Mouse (Mus musculus): ENCODE measurements around the gene Dhcr24. TPM values are rescaled to one million over a fixed set of nuclear protein-coding genes. Genes with fewer than 3 reads are reported as not detected.

The Dhcr24 gene
- polyA plus RNA-seq, 1 experiment from 2014 or later, result 5.3 TPM

DNA sequence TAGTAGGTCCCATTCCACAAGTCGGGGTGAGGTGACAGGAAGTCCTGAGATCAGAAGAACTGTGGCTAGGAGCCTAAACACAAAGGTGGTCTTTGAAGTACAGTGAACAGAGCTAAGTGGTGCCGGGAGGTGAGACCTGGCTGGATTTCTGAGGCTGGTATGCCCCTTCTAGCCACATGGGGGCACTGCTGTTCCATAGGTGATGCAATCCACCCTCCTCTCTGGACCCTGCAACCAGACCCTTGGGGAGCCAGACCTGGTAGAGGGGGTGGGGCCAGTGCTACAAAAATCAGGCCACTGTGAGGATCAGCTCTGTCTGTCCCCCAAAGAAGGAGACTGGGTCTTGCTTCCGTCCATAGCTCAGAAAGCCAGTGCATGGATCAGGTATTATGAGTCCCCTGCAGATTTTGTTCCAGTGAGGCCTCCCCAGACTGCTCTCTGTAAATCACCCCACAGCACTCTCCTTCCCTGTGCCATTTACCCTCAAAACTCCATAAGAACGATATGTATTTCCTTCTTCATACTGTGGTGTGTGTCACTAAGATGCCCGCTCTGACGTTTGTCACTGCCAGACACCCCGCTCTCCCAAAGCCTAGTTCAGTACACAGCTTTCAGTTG, 53.5 kb downstream of the Dhcr24 start:
- no peaks in the 10 kb centered on the region for H3K27me3 ChIP-seq (replicated peaks)
- H3K9me3 ChIP-seq, result no peaks in the 10 kb centered on the region
- no peaks in the 10 kb centered on the region for H3K36me3 ChIP-seq
- H3K9ac ChIP-seq, result no peak overlapping the region
- H3K27ac ChIP-seq, result no peak overlapping the region
- peaks cover 13% of the 10 kb centered on the region for H3K4me1 ChIP-seq
- peak; percentile 79 for ATAC-seq (ENCODE audit: low FRiP score, low read depth)
- H3K4me3 ChIP-seq, result no peak overlapping the region
- H3K4me2 ChIP-seq (replicated peaks), result no peak overlapping the region
- WGBS, result 42% methylated on average over 7 of the region's 7 CpGs

DNA sequence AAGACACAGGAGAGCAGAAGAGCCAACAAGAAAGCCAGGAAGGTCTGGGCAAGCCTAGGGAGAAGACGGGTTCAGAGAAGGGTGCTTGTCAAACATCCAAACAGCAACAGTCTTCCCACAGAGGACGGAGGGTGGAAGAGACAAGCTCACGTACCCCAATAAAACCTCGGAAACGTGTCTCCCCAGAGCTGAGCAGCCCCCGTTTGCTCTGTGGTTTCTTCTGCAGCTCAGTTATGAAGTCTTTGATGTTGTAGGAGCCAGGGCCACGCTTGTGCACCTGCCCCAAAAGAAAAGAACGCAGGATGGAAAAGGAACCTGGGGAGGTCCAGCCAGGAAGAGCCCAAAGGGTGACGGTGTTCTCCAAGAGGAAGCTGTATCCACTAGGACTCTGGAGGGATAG, 54.0 kb downstream of the Dhcr24 start:
- 83% methylated on average over 9 of the region's 9 CpGs for WGBS
- H3K36me3 ChIP-seq, result no peaks in the 10 kb centered on the region

DNA sequence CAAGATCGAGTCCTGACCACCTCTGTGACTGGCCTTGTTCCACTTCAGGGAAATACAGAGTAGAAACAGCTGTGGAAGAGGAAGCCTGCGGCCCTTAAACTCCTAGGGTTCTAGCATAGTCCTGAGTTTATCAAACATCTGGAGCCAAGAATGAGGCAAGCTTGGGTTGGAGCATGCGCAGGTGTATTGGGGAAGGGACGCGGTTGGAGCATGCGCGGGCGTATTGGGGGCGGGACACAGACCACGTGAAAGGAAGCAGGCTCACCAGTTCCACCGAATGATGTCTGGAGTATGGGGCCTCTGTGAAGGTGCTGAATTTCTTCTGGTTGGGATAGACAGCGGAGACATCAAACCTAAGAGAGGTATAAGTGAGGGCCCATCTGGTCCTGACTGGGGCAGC, 54.8 kb downstream of the Dhcr24 start:
- Histone ChIP-seq H3K27ac (no peak overlapping the region), H3K4me2 (replicated peaks) (no peak overlapping the region), H3K36me3 (no peaks in the 10 kb centered on the region), H3K4me1 (peaks cover 13% of the 10 kb centered on the region), H3K27me3 (replicated peaks) (no peaks in the 10 kb centered on the region), H3K4me3 (no peak overlapping the region), H3K9me3 (no peaks in the 10 kb centered on the region), H3K9ac (no peak overlapping the region)
- ATAC-seq (ENCODE audit: low FRiP score, low read depth), result no peak
- 83% methylated on average over 12 of the region's 12 CpGs for WGBS

More for the DNA sequence above, 54.0 kb downstream of the Dhcr24 start:
- H3K9me3 ChIP-seq, result no peaks in the 10 kb centered on the region
- H3K4me2 ChIP-seq (replicated peaks), result no peak overlapping the region
- H3K9ac ChIP-seq, result no peak overlapping the region
- no peak for ATAC-seq (ENCODE audit: low FRiP score, low read depth)
- no peak overlapping the region for H3K4me3 ChIP-seq
- no peaks in the 10 kb centered on the region for H3K27me3 ChIP-seq (replicated peaks)
- no peak overlapping the region for H3K27ac ChIP-seq
- H3K4me1 ChIP-seq, result peaks cover 13% of the 10 kb centered on the region

DNA sequence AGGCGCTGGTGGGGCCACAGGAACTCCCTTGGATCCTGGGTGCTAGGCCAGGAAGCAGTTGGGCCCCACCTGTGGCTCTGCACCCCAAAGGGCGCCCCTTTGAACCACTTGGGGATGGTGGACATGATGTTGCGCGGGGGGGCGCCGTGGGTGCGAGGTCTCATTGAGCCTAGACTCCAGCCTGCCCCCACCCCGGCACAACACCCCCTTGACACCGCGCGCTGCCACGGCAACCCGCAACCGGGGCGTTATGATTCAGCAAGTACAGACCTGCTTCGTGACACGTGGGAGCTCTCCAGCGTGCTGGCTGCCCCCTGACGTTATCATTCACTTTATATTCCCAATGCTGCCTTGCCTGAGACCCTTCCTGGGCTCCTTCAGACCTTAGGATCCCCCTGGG, 56.2 kb downstream of the Dhcr24 start, which contains the start of gene Lexm:
TSS of gene Lexm (minus strand) at position 186 of the 400 bp plus-strand sequence.
- 2% methylated on average over 19 of the region's 19 CpGs for WGBS
- Histone ChIP-seq H3K9ac (no peak within 1 kb of the TSS), H3K4me1 (peaks cover 13% of the 10 kb centered on the region), H3K9me3 (no peaks in the 10 kb centered on the region), H3K27ac (no peak within 1 kb of the TSS), H3K27me3 (replicated peaks) (peaks cover 7% of the 10 kb centered on the region), H3K4me3 (0 out of 2 replicates have a peak within 1 kb of the TSS, but pooled peaks have one; percentile 9), H3K4me2 (replicated peaks) (peak within 1 kb of the TSS; percentile 56), H3K36me3 (no peaks in the 10 kb centered on the region)
- no peak for ATAC-seq (ENCODE audit: low FRiP score, low read depth)

DNA sequence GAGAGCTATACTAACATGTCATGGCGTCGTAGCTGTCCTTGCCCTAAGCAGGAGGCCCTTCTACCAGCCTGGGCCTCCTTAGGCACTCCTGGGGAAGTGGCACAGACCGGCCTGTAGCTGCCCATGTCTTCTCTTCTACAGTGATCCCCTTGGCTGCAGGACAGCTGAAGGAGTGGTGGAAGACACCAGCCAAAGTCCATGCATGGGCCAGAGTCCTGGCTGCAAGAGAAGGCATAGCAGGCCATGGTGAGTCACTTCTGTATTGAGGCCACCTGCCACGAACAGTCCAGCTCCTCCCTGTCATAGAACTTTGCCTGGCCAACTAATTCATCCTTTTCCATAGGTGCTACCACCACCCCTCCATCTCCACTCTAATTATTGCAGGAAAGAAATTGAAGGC, 58.1 kb downstream of the Dhcr24 start:
- no peak for ATAC-seq (ENCODE audit: low FRiP score, low read depth)
- Histone ChIP-seq H3K9me3 (no peaks in the 10 kb centered on the region), H3K27me3 (replicated peaks) (peaks cover 26% of the 10 kb centered on the region), H3K4me1 (peaks cover 13% of the 10 kb centered on the region), H3K9ac (no peak overlapping the region), H3K36me3 (no peaks in the 10 kb centered on the region), H3K4me3 (no peak overlapping the region), H3K4me2 (replicated peaks) (no peak overlapping the region), H3K27ac (no peak overlapping the region)
- WGBS, result 88% methylated on average over 4 of the region's 4 CpGs

DNA sequence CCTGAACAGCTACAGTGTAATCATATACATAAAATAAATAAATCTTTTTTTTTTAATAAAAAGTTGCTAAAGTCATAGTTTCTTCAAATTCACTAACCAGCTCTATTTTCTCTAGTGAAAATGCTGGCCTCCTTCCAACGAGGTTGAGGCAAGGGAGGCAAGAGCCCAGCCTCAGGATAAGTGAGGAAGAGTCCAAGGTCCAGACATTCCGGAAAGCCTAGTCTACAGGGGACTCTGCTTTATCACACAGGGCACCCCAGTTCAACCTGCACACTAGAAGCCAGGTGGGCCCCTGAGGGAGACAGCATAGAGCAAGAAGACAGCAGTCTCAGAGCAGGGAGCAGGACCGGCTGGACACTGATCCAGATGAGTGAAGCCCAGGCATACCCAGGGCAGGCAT, 60.6 kb downstream of the Dhcr24 start:
- Histone ChIP-seq H3K4me2 (replicated peaks) (no peak overlapping the region), H3K36me3 (no peaks in the 10 kb centered on the region), H3K27ac (no peak overlapping the region), H3K27me3 (replicated peaks) (peaks cover 34% of the 10 kb centered on the region), H3K9ac (no peak overlapping the region), H3K4me3 (no peak overlapping the region), H3K9me3 (no peaks in the 10 kb centered on the region), H3K4me1 (peaks cover 12% of the 10 kb centered on the region)
- 75% methylated on average over 3 of the region's 3 CpGs for WGBS
- ATAC-seq (ENCODE audit: low FRiP score, low read depth), result no peak

DNA sequence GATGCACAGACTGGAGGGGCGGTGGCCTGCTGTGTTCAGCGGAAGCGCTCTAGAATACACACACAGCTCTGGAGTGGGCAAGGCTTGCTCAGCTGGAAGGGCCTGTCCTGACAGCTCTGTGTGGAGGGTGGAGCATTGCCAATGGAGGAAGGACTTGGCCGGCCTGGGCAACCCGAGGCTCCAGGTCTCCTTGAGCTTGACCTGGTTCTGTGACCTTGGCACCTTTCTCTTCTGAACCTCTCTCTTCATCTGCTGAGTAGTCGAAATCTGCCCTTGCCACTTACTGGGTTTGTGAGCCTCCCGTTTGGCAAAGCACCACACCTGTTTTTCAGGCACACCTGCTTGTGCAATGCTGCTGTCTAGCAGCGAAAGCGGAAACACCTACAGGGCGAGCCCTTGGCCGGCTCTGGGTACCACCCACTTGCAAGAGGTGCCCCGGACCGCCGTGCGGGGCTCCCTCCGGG, 61.2 kb downstream of the Dhcr24 start, which contains the start of gene Ttc22:
TSS of gene Ttc22 (plus strand) at position 403 of the 464 bp plus-strand sequence.
- peaks cover 34% of the 10 kb centered on the region for H3K27me3 ChIP-seq (replicated peaks)
- H3K4me3 ChIP-seq, result no peak within 1 kb of the TSS
- ATAC-seq (ENCODE audit: low FRiP score, low read depth), result no peak

DNA sequence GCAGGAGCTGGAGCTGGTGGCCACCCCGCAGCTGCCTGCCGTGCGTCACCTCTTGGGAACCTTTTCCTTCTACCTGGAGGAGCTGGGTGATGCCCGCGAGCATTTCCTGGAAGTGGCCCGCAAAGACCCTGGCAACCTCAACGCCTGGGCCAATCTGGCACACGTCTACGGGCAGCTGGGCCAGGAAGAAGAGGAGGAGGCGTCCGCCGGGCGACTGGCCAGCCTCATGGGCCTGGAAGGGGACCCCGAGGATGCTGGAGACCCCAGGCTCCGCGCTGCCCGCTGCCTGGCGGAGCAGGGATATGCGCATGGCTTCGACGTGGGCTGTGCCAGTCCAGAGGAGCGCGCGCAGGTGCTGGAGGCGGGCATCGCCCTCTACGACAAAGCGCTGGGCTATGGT, 61.9 kb downstream of the Dhcr24 start:
- ATAC-seq (ENCODE audit: low FRiP score, low read depth), result no peak
- Histone ChIP-seq H3K36me3 (no peaks in the 10 kb centered on the region), H3K4me2 (replicated peaks) (no peak overlapping the region), H3K4me1 (peaks cover 4% of the 10 kb centered on the region; the same call in 1 of the 2 replicates), H3K27me3 (replicated peaks) (peaks cover 34% of the 10 kb centered on the region), H3K9ac (no peak overlapping the region), H3K27ac (no peak overlapping the region), H3K9me3 (no peaks in the 10 kb centered on the region), H3K4me3 (no peak overlapping the region)
- 34% methylated on average over 28 of the region's 28 CpGs for WGBS

More for the DNA sequence above, 61.2 kb downstream of the Dhcr24 start, which contains the start of gene Ttc22:
- H3K9ac ChIP-seq, result no peak within 1 kb of the TSS
- no peaks in the 10 kb centered on the region for H3K36me3 ChIP-seq
- H3K27ac ChIP-seq, result no peak within 1 kb of the TSS
- H3K4me2 ChIP-seq (replicated peaks), result no peak within 1 kb of the TSS
- WGBS, result 21% methylated on average over 16 of the region's 16 CpGs
- no peaks in the 10 kb centered on the region for H3K9me3 ChIP-seq
- H3K4me1 ChIP-seq, result peaks cover 9% of the 10 kb centered on the region

DNA sequence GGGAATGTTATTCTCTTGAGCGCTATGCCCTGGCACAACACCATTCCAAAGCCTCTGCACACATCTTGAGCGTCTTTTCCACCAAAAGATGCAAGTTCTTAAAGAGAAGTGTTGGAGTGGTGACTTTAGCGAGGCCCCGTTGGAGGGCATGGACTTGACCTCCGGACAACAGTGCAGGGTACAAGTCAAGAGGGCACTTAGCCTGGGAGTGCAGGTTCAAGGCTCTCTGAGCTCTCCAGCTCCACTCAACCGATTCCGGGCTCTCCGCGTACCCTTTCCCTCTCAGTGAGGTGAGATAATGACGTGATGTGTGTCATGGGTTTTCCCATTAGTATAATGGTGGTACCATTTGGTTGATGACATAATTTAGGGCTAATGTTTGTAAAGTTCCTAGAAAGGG, 63.4 kb downstream of the Dhcr24 start:
- H3K27ac ChIP-seq, result no peak overlapping the region
- H3K9me3 ChIP-seq, result no peaks in the 10 kb centered on the region
- no peak for ATAC-seq (ENCODE audit: low FRiP score, low read depth)
- no peak overlapping the region for H3K9ac ChIP-seq
- H3K36me3 ChIP-seq, result no peaks in the 10 kb centered on the region
- no peak overlapping the region for H3K4me3 ChIP-seq
- 86% methylated on average over 10 of the region's 10 CpGs for WGBS
- no peak overlapping the region for H3K4me2 ChIP-seq (replicated peaks)
- peaks cover 4% of the 10 kb centered on the region; the same call in 1 of the 2 replicates for H3K4me1 ChIP-seq
- peaks cover 34% of the 10 kb centered on the region for H3K27me3 ChIP-seq (replicated peaks)

DNA sequence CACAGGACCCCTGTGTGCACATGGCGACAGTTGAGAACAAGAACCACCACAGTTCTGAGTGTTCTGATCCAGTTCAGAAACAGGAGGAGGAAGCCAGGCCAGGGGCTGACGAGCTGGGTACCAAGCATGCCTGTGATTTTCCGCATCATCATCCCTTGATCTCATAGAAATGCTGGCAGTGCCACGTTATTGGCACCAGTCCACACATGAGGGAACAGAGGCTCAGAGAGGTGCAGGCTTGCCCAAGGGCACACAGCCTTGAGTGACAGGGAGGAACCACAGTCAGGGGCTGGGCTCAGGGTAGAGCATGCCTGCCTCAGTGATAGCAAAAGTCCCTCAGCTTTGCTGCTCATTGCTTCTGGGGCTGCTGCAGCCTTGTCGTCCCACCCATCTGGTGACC, 67.0 kb downstream of the Dhcr24 start:
- no peak for ATAC-seq (ENCODE audit: low FRiP score, low read depth)
- no peaks in the 10 kb centered on the region for H3K9me3 ChIP-seq
- no peak overlapping the region for H3K4me2 ChIP-seq (replicated peaks)
- H3K27me3 ChIP-seq (replicated peaks), result peaks cover 19% of the 10 kb centered on the region
- 87% methylated on average over 5 of the region's 5 CpGs for WGBS
- H3K9ac ChIP-seq, result no peak overlapping the region
- no peak overlapping the region for H3K4me3 ChIP-seq
- peaks cover 15% of the 10 kb centered on the region for H3K4me1 ChIP-seq
- no peaks in the 10 kb centered on the region for H3K36me3 ChIP-seq
- H3K27ac ChIP-seq, result no peak overlapping the region

DNA sequence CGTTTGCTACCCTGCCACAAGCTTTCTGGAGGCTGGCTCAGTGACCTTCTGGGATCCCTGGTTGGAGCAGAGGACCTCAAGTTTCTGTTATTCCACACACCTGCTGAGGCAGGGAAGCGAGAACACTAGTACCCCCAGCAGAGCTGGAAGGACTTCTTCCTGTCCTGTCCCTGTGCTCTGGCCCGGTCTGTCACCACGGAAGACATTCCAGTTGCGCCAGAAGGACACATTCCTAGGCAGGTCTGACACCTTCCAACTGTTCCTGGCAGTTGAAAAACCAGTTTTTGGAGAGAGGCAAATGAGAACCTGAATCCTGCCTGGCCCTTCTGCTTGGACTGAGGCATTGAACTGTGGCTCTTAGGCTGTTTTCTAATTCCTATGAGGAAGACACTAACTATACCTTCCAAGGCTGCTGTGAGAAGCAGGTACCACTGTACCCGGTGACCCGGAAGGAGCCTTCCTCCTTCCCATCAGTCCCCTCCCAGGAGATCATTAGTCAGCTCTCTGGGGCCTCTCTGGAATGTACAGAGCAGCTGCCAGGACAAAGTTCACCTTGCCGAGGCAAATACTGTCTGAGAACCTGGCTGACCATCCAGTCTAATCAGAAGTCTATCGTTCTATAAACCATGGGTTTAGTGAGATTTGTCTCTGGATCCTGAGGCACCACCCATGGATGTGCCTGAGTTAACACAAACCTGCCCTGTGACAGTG, 68.0 kb downstream of the Dhcr24 start:
- 59% methylated on average over 9 of the region's 9 CpGs for WGBS
- no peak for ATAC-seq (ENCODE audit: low FRiP score, low read depth)

DNA sequence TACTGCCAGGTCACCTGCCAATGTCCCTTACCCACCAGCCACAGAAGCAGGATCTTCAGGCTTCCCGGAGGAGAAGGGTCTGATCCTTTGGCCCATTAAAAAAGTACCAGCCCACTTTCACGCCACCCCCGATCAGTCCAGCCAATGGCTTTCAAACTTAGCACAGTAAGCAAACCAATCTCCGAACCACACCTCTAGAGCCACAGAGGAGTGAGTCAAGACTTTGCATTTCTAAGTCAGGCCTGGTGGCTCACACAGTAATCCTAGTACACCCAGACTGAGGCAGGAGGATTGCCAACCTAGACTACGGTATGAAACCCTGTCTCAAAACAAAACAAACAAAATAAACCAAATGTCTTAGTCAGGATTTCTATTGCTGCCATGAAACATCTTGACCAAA, 68.5 kb downstream of the Dhcr24 start:
- no peaks in the 10 kb centered on the region for H3K9me3 ChIP-seq
- WGBS, result 74% methylated on average over 5 of the region's 5 CpGs
- 0 out of 2 replicates have a peak, but pooled peaks cover 4% of the 10 kb centered on the region for H3K27me3 ChIP-seq (replicated peaks)
- H3K36me3 ChIP-seq, result no peaks in the 10 kb centered on the region
- no peak overlapping the region for H3K27ac ChIP-seq
- no peak overlapping the region for H3K4me2 ChIP-seq (replicated peaks)
- H3K9ac ChIP-seq, result no peak overlapping the region
- peaks cover 27% of the 10 kb centered on the region for H3K4me1 ChIP-seq
- ATAC-seq (ENCODE audit: low FRiP score, low read depth), result no peak
- H3K4me3 ChIP-seq, result no peak overlapping the region

More for the DNA sequence above, 68.0 kb downstream of the Dhcr24 start:
- H3K4me3 ChIP-seq, result no peak overlapping the region
- H3K4me2 ChIP-seq (replicated peaks), result no peak overlapping the region
- H3K9ac ChIP-seq, result no peak overlapping the region
- H3K27me3 ChIP-seq (replicated peaks), result peaks cover 9% of the 10 kb centered on the region; the same call in 1 of the 2 replicates
- no peaks in the 10 kb centered on the region for H3K9me3 ChIP-seq
- peaks cover 21% of the 10 kb centered on the region for H3K4me1 ChIP-seq
- H3K36me3 ChIP-seq, result no peaks in the 10 kb centered on the region
- no peak overlapping the region for H3K27ac ChIP-seq
